Mouse (Mus musculus): ENCODE measurements around the gene Irf7.

Irf7 gene

DNA sequence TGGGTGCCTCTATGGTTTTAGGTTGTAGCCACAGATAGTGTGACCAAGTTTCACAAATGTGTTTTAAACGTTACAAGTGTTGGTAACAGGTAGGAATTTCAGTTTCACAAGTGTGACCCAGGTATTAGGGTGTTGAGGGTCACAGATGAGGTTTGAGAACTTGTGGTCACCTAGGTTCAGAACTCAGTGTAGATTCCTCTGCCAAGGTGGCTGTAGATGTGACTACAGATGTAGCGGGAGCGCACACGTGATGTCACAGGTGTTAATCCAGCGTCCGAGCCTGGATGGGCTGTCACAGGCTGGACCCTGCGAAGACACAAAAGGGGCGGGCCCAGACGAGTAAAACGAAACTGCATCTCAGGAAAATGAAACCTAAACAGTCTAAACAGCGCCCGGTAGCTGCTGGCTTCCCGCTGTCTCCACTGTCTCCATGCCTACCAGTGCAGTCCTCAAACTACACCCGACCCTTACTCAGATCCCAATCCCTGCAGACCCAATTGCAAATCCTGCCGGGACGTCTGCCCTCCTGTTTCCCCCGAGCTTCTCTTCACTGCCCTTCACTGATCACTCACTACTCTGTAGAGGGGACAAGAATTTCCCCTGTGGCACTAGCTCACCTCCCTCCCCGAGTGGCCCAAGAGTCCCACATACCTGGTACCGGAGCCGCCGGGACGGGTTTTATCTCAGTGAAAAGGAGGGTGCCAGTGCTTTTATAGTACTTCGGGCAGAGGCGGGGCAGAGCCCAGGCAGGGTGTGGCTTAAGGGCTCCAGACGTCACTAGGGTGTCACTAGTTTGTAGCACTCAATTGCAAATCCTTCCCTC lies at the start of gene Irf7:
TSS of gene Irf7 (minus strand) at position 743 of the 823 bp plus-strand sequence.
- no peak for DNase-seq (ENCODE audit: low read depth, low spot score)

DNA sequence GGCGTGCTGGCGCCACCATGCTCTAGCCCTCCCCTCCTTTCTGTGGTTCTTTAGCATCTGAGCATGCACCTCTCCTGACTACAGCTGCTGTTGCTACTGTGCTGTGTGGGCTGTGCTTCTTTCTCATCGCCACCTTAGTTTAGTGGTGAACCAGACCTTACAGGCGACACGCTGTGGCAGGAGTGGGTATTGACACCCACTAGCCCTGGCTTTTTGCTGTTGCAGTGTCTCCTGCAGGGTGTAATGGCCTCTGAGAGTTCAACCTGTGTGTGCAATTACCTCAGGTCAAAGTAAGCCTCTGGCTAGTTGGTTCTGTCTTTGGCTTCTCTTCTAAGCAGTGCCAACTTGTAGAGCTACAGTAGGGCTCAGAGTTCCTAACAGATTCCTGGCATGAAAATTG lies 49.7 kb upstream of the Irf7 start:
- no peak for DNase-seq (ENCODE audit: low read depth, low spot score)

DNA sequence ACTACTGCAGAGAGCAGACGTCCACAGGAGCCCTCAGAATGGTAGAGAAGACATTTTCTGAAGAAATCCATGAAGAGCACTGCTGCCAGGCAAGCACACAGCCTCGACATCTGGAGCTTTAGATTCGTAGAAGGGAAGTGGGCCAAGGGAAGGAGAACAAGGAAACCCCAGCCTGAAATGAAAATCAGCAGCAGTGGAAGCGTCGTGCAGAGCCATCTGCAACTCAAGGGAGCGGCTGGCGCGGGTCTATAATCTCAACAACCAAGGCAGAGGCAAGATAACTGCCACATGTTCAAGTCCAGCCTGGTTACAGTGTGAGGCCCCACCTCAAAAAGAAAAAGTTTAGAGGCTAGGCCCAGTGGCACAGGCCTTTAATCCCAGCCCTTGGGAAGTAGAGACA lies 48.8 kb upstream of the Irf7 start:
- DNase-seq (ENCODE audit: low read depth, low spot score) = no peak

DNA sequence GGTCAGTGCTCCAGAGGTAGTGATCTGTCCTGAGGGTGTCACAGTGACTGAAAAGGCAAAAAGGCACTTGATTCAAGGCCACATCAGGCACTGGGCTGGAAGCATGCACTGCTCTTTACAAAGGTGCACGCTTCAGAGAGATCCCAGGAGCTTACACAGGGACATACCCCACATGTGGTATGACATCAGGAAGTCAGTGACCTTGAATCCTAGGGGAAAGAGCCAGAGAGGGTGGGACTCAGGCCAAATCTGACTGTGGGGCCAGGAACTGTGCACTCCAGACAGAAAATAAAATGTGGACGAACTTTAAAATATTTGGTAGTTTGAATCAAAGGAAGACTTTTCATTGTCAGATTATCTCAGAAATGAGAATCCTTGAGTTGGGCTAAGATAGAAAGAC lies 48.1 kb upstream of the Irf7 start:
- no peak for DNase-seq (ENCODE audit: low read depth, low spot score)

DNA sequence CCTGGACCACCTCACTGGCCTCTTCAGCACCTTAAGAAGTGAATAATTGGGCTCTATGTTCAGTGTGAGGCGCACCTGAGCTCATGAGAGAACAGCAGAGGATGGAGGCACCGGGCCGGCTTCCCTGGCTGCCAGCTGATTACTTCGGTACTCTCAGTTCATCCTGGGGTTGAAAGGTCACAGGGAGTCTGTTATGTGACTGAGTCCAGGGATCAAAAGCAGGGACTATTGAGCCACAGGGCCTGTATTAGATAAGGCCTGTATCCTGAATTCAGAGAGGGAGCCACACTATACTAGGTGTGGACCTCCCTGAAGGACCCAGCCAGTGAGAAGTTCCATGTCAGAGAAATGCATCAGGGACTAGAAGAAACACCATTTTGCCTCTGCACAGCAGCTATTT lies 38.3 kb upstream of the Irf7 start:
- DNase-seq (ENCODE audit: low read depth, low spot score) = no peak

DNA sequence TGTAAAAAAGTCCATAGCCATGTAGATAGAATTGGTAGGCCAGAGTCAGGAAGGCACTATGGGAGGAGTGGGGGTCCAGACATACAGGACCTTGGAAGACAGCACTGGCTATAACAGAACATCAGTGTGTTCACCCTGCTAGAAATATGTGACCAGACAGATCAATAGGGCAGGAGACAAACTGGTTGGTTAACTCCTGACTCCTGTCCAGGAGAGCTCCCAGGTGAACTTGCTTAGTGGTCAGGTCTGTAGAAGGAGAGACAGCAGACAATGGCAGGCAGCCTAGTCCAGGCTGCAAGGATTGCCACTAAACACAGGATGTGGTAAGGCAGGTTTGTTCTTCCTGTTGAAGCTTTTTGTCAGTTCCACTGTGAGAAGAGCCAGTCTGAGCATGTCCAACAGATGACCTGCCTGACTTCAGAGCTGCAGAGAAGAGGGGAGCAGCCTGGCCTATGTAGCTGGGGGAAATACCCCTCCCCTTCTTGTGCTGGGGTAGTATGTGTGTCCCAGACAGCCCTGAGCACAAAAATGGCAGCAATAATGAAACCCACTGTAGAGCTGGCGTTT lies 36.5 kb upstream of the Irf7 start:
- no peak for DNase-seq (ENCODE audit: low read depth, low spot score)

DNA sequence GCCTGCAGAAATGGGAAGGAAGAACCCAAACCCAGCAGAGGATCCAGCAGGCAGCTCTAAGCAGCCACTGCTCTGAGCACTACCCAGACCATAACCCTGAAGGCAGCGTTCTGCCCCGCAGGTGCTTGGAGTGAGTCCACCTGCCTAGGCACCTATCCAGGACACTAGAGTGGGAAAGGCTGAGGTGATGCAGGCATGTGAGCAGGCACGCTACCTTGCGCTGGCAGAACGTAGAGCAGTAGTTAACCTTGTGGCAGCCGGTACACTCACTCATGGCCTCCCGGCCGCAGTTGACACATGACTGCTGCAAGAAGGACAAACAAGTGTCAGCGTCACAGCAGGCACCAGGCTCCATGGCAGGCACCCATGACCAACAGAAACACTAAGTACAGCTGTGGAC lies 35.1 kb upstream of the Irf7 start:
- no peak for DNase-seq (ENCODE audit: low read depth, low spot score)

DNA sequence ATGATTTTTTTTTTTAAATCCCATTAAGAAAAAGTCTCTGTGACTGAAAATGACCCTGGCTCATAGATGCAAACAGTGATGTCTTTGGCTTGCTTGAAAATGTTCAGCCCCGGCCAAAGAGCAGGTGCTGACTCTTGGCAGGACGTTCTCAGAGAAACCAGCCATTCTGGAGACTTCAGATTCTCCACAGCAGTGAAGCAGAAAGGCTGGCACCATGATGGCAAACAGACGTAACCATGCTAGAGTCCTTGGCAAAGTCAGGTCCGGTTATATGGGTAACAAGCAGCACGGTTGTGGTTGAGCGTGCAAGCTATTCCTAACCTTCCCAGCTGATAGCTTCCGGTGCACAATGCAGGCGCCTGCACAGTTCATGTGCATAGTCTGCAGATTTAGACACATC lies 32.9 kb upstream of the Irf7 start:
- DNase-seq (ENCODE audit: low read depth, low spot score) = no peak

DNA sequence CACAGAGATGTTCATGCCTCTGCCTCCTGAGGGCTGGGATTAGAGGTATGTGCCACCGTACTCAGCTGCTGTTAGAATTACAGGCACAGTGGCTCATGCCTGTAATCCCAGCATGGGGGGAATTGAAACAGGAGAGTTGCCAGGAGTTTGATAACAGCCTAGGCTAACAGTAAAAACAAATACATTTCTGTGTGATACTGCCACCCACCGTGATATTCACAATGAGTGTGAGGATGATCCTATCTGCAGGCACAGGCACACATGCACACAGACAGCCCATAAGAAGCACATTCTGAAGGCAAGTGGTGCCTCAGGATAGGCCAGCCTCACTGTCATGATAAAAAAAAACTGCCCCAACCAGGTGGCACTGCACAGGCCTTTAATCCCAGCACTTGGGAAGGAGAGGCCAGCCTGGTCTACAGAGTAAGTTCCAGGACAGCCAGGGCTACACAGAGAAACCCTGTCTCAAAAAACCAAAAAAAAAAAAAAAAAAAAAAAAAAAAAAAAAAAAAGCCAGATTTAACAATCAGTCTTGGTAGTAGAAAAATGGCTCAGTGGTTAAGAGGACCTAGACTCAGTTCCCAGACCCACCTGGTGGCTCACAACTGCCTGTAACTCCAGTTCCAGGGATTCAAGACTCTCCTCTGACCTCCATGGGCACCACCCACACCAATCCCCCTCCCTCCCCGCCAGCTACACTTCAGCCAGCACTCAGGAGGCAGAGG lies 31.8 kb upstream of the Irf7 start:
- DNase-seq (ENCODE audit: low read depth, low spot score) = no peak

DNA sequence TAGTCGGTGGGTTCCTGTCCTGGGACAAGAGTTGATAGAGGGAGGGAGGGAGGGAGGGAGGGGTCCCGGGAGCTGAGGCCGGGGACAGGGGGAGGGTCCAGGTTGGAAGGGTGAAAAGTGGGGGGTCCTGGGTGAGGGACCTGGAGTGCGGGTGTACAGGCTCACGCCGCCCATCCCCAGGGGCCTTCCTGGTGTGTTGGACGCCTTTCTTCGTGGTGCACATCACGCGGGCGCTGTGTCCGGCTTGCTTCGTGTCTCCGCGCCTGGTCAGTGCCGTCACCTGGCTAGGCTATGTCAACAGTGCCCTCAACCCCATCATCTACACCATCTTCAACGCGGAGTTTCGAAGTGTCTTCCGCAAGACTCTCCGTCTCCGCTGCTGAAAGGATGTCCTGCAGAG lies 28.2 kb upstream of the Irf7 start:
- no peak for DNase-seq (ENCODE audit: low read depth, low spot score)

DNA sequence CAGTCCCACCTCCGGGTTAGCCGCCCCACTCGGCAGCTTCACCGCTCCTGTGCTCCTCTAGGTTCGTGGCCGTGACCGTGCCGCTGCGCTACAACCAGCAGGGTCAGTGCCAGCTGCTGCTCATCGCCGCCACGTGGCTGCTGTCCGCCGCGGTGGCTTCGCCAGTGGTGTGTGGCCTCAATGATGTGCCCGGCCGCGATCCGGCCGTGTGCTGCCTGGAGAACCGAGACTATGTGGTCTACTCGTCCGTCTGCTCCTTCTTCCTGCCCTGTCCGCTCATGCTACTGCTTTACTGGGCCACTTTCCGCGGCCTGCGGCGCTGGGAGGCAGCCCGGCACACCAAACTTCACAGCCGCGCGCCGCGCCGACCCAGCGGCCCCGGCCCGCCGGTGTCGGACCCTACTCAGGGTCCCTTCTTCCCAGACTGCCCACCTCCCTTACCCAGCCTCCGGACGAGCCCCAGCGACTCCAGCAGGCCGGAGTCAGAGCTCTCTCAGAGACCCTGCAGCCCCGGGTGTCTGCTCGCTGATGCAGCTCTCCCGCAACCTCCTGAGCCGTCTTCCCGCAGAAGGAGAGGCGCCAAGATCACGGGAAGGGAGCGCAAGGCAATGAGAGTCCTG lies 27.7 kb upstream of the Irf7 start:
- no peak for DNase-seq (ENCODE audit: low read depth, low spot score)

DNA sequence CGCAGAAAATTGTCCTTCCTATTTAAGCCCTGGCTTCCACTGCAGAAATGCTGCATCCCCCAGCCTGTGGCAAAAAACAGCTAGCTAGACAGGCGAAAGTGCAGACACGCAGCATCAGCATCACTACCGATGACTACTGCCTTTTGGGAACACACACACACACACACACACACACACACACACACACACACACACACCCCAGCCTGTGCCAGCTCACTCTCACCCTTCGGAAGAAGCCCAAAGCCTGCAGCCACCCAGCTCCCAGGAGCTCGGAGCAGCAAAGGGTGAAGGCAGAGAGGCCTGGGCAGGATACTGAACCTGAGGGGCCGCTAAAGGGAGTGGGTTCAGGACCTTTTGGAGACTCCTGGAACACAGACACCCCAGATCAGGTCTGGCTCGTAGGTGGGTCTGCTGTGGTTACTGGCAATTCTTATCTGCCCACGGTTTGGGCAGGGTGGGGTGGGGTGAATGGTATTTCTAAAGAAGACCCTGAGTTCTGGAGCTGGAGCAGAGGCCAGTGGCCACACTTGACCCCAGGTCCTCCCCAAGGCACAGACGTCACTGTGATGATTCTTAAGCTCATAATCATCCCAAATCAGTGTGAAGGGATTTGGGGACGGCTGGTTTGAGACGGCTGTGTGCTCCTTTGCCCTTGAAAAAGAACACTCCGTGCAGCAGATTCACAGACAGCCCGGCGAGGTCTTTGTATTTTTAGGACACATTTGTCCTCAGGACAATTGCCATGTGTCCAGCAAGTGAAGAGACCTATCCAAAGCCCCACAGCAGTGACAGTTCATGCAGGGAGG lies 26.5 kb upstream of the Irf7 start:
- DNase-seq (ENCODE audit: low read depth, low spot score) = no peak

DNA sequence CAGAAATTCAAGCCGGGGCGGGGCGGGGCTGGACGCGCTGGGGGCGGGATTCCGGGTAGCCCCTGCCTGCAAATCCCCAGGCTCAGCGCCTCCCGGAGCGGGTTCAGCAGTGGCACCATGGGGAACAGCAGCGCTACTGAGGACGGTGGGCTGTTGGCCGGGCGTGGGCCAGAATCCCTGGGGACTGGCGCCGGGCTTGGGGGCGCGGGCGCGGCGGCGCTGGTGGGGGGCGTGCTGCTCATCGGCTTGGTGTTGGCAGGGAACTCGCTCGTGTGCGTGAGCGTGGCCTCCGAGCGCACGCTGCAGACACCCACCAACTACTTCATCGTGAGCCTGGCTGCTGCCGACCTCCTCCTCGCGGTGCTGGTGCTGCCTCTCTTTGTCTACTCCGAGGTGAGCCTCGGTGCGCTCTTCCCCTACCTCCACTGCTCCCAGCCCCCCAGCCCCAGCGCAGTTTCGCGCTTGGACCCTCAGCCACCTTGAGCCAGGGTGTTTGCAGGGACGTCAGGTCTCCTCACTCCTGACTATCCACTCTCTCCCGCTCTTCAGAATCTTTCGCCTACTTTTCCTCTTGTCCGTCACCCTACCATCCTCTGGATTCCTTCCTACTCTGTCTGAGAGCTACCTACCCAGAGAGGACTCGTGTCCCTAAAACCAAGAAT lies 25.8 kb upstream of the Irf7 start, which contains the start of gene Drd4:
TSS of gene Drd4 (plus strand) at position 86 of the 662 bp plus-strand sequence.
- DNase-seq (ENCODE audit: low read depth, low spot score) = no peak

DNA sequence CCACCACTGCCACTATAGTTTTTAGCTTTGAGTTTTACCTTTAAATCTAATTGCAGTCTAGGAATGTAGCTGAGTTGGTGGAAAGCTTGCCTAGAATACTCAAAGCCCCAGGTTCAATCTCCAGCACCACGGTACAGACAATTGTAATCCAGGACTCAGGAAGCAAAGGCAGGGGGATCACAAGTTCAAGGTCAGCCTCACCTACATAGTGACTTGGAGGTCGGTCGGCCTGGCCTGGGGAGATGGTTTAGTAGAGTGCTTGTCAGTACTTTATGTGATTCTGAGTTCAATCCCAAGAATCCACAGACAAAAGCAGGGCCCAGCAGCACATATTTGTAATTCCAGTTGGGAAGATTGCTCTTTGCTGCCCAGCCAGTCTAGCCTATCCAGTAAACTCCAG lies 21.8 kb upstream of the Irf7 start:
- DNase-seq (ENCODE audit: low read depth, low spot score) = no peak

DNA sequence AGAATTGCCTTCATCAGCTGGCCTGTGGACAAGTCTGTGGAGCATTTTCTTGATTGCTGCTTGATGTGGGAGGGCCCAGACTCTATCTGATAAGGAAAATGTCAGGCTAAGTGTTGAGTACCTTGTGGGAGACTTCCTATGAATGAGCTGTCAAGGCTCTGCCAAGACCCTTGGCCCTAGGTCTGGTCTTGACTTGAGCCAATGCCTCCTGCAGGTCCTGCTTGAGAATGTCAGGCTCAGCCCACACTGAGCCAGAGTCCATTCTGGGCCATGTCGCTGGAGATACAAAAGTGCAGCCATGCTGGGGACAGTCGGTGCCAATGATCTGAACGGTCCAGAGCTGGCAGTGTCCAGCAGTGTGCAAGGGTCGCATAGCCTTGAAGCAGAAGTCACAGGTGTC lies 16.5 kb upstream of the Irf7 start:
- DNase-seq (ENCODE audit: low read depth, low spot score) = no peak

DNA sequence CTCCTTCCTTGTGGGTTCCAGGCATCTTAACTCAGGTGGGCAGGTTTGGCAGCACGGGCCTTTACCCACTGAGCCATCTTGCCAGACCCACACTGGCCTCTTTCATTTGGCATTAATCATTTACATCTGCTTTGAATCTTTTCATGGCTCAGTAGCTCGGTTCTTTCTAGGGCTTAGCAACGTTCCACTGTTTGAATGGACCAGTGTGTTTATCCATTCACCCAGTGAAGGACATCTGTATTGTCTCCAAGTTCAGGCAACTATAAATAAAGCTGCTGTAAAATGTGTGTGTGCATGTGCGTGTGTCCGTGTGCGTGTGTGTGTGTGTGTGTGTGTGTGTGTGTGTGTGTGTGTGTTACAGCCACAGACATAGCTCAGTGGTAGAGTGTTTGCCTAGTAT lies 15.2 kb upstream of the Irf7 start:
- DNase-seq (ENCODE audit: low read depth, low spot score) = no peak

DNA sequence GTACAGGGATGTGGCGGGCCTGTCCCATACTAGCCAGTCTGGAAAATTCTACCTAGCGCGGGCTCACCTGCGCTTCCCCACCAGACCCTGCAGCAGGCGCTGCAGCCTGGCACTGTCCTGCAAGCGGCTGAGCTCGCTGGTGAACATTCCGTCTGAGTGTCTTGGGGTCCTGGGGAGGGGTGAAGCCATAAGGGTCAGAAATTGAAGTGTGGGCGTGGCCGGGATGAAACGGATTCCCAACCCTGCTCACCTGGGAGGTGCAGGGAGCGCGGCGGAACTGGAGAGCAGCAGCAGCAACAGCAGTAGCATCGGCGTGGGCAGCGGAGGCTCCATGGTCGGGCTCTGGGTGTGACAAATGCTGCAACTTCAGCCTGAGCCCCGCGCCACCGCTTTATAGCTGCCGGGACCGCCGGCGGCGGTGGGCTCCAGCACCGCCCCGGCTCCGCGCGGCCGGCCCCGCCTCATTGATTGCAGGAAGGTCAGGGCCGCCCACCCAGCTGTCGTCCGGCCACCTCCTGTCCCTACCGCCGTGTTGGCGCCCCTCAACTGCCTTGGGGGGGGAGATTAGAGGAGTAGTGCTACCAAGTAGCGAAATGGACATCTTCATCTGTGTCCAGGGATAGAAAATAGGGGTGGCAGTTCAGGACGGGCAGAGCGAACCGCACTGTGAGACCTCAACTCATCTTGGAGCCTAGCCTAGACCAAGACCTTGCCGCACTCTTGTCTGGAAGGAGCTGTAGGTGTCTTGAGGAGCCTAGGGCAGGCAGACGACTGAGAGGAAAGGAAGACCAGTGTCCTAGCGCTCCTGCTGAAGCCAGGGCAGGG lies 12.7 kb upstream of the Irf7 start, which contains the start of gene Sct:
TSS of gene Sct (minus strand) at position 368 of the 825 bp plus-strand sequence.
- no peak for DNase-seq (ENCODE audit: low read depth, low spot score)

DNA sequence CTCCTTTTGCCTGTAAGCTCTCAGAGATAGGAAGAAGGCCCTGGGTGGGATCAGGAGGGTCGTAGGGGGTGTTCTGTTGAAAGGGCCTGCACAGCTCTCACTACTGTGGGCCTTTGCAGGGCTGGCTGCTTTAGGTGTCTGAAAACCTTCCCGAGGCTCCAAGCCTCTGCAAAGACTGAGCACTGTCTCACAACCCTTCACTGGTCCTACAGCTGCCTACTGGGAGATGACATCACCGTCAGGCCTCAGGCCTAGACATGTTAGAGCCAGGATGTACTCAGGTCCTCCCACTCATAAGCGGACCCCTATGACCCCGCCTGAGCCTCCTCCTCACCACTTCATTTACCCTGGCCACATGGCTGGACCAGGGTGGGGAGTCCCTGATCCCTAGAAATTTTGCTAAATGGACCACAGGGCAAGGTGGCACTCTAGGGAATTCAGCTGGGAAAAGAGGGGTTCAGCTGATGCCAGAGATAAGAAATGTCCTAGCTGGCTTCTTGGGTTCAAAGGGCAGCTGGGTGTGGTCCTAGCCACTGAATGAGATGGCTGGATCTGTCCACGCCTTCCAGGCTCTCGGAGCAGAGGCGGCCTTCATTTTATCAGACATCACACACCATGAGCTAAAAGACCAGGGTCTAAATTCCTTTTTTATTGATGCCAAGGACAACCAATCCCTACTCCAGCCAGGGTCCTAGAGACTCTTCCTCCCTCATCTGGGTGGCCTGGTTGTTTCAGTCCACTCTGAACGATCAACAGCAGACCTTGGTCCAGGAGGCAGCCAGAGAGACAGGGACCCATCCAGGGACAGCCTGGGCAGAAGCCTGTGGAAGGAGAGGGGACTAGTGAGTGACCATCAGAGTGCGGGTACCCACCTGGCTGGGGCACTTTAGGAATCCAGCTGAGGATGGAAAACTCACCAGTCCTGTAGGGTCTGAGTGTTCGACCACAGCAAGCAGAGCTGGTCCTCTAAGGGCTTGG lies 11.7 kb upstream of the Irf7 start:
- no peak for DNase-seq (ENCODE audit: low read depth, low spot score)

DNA sequence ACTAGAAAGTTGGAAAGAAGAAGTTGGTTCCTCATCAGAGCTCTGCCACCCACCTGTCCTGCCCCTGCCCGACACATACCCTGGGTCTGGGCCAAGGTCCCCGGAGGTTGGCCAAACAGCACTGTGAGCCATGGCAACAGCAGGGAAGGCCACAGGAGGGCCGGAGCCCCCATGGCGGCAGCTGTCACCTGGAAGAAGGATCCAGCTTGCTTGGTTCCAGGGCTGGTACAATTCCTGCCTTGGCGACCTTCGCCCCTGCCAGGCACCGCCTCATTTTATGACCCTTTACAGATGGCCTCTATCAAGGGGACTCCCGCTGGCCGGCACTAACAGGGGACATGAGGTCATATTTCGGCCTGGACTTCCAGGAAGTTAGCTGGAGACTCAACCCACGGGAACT lies 10.3 kb upstream of the Irf7 start, which contains the start of gene Cdhr5:
TSS of gene Cdhr5 (minus strand) at position 241 of the 400 bp plus-strand sequence.
- no peak for DNase-seq (ENCODE audit: low read depth, low spot score)

Measured in retina, postnatal 7 days (tissue).